Mouse (Mus musculus) lung, embryonic 14.5 days (tissue): Measurements from ENCODE around the gene Apod. TPM values are rescaled to one million over a fixed set of nuclear protein-coding genes. Genes with fewer than 3 reads are reported as not detected.

Experiments
- ATAC-seq: fragments of 200-750 bp; cut with Nextera tagmentation; 2 replicates; pipeline ENCODE4 v1.8.0; 2017; ENCODE audit warnings: mild to moderate bottlenecking, moderate TSS enrichment, moderate library complexity; ENCODE audit not compliant: insufficient read depth
- DNase-seq: peaks from one replicate; pipeline ENCODE4 v3.0.0-alpha.2; 2015
- H3K27ac ChIP-seq: fragments of 300-500 bp; sonication (generic); 2 replicates; pipeline ENCODE4 v1.5.1; 2014; ENCODE audit warnings: low read depth, mild to moderate bottlenecking, moderate library complexity
- H3K27me3 ChIP-seq: fragments of 300-500 bp; sonication (generic); 2 replicates; pipeline ENCODE4 v1.6.1; 2014; ENCODE audit warnings: low read length, control low read depth; ENCODE audit not compliant: insufficient read depth
- H3K36me3 ChIP-seq: fragments of 300-500 bp; sonication (generic); 2 replicates; pipeline ENCODE4 v1.6.1; 2014; ENCODE audit warnings: control low read depth; ENCODE audit not compliant: insufficient read depth
- H3K4me1 ChIP-seq: fragments of 300-500 bp; sonication (generic); 2 replicates; pipeline ENCODE4 v1.6.1; 2014; ENCODE audit warnings: antibody characterized with exemption, control low read depth; ENCODE audit not compliant: insufficient read depth
- H3K4me2 ChIP-seq: fragments of 300-500 bp; sonication (generic); 2 replicates; pipeline ENCODE4 v1.6.1; 2014; ENCODE audit warnings: mild to moderate bottlenecking
- H3K4me3 ChIP-seq: fragments of 300-500 bp; sonication (generic); 2 replicates; pipeline ENCODE4 v1.5.1; 2014; ENCODE audit warnings: low read depth, low read length
- H3K9ac ChIP-seq: fragments of 300-500 bp; sonication (generic); 2 replicates; pipeline ENCODE4 v1.6.1; 2014
- H3K9me3 ChIP-seq: fragments of 300-500 bp; sonication (generic); 2 replicates; pipeline ENCODE4 v1.6.1; 2016; ENCODE audit warnings: low read depth, low read length, control low read depth
- CTCF ChIP-seq: IDR thresholded peaks from 2 replicates; pipeline ENCODE4 v1.5.1; 2016; ENCODE audit warnings: antibody characterized with exemption, low read depth
- WGBS: fragments of 180-500 bp; shearing (Covaris S2); extraction: QIAGEN DNeasy Blood & Tissue Kit; methylation state at CpG from one replicate; pipeline ENCODE4 v1.1.7; 2014; 5-methylcytosine and 5-hydroxymethylcytosine counted together
- polyA plus RNA-seq: library from polyadenylated mRNA; unstranded; fragments of >200 nt; fragmentation: Nextera tagmentation; extraction: Ambion mirVana; gene quantifications from 2 replicates; pipeline ENCODE4 v1.2.1, GENCODE M21; 2014

The Apod gene
- polyA plus RNA-seq, 1 experiment from 2014 or later, result not detected

GRCm38 (mm10) chr16:31286801-31287488 is 27.7 kb downstream of the Apod start:
- WGBS, result 88% methylated on average over 11 of the region's 11 CpGs
- no peaks in the 10 kb centered on the region for H3K27me3 ChIP-seq
- no peak overlapping the region for H3K9ac ChIP-seq
- H3K4me1 ChIP-seq, result peaks cover 12% of the 10 kb centered on the region
- H3K4me2 ChIP-seq, result no peak overlapping the region
- no peak for TF ChIP-seq CTCF
- no peak overlapping the region for H3K27ac ChIP-seq
- DNase-seq, result no peak
- no peak for ATAC-seq
- H3K4me3 ChIP-seq, result no peak overlapping the region
- H3K9me3 ChIP-seq, result no peaks in the 10 kb centered on the region
- H3K36me3 ChIP-seq, result no peaks in the 10 kb centered on the region

DNA sequence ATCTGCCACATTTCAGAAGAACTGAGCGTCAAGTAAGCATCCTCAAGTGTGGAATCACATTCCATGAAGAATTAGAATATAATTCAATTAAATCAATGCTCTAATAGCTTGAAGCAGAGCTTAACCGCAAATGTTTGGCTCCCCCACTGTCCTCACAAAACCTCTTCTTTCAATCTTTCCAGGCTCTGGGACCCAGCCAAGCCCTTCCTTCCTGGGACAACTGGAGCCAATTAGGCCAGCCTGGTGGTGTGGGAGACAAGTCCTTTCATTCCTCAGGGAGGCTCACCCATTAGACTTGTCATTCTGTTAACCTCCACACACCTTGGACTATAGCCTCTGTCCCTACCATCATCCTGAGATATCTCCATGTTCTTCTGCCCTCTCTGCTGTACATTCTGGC is 32.6 kb downstream of the Apod start:
- no peaks in the 10 kb centered on the region for H3K4me1 ChIP-seq
- 86% methylated on average over 2 of the region's 2 CpGs for WGBS
- H3K9me3 ChIP-seq, result no peaks in the 10 kb centered on the region
- H3K9ac ChIP-seq, result no peak overlapping the region
- DNase-seq (no peak), ATAC-seq (no peak)
- no peak overlapping the region for H3K4me2 ChIP-seq
- H3K36me3 ChIP-seq, result no peaks in the 10 kb centered on the region
- H3K4me3 ChIP-seq, result no peak overlapping the region
- no peaks in the 10 kb centered on the region for H3K27me3 ChIP-seq
- no peak overlapping the region for H3K27ac ChIP-seq
- no peak for TF ChIP-seq CTCF

GRCm38 (mm10) chr16:31280176-31280575 is 34.4 kb downstream of the Apod start:
- ATAC-seq, result no peak
- no peak overlapping the region for H3K4me2 ChIP-seq
- H3K27ac ChIP-seq, result no peak overlapping the region
- TF ChIP-seq CTCF, result no peak
- H3K4me1 ChIP-seq, result no peaks in the 10 kb centered on the region
- no peak overlapping the region for H3K9ac ChIP-seq
- 91% methylated on average over 4 of the region's 4 CpGs for WGBS
- DNase-seq, result no peak
- no peak overlapping the region for H3K4me3 ChIP-seq
- H3K36me3 ChIP-seq, result no peaks in the 10 kb centered on the region
- no peaks in the 10 kb centered on the region for H3K27me3 ChIP-seq
- no peaks in the 10 kb centered on the region for H3K9me3 ChIP-seq

DNA sequence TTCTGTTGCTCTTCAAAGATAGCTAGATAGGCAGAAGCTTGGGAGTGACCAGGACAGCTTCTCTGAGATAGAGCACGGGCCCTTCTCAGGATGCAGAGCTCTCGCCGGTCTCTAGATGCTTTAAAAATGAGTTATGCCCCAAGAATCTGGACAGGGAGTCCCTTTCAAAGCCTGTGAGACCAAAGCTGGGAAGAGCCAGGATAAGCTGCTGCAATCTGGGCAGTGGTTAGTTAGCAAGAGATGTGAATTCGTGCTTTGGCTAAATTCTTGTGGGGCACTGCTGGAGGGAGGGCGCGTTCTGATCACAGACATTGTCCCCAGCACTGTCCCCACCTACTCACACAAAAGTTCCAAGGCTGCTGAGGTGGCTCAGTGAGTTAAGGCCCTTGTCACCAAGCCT is 36.0 kb downstream of the Apod start:
- DNase-seq (no peak), ATAC-seq (no peak)
- no peak for TF ChIP-seq CTCF
- Histone ChIP-seq H3K4me2 (no peak overlapping the region), H3K9ac (no peak overlapping the region), H3K27ac (no peak overlapping the region), H3K27me3 (no peaks in the 10 kb centered on the region), H3K4me1 (peaks cover under 1% of the 10 kb centered on the region; the same call in 1 of the 2 replicates), H3K4me3 (no peak overlapping the region), H3K9me3 (no peaks in the 10 kb centered on the region), H3K36me3 (no peaks in the 10 kb centered on the region)
- WGBS, result 54% methylated on average over 6 of the region's 6 CpGs

DNA sequence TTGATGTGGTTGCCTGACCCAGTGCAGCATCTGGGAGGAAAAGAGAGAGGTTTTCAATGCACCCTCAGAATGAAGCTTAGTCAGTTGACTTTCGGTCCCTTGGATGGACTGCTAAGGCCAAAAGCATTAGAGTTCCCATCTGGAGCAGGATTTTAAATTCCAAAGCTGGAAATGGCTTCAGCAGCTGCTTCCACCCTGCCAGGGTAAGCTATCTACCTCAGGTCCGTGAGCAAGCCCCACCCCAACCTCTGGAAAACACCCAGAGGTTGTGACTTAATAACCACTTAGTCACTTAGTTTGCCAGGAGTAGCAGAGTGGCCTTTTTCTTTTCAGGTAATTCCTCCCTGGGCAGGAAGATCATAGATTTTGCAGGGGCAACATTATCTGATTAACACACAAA is 36.5 kb downstream of the Apod start:
- WGBS, result 57% methylated on average over 2 of the region's 2 CpGs
- Histone ChIP-seq H3K4me3 (no peak overlapping the region), H3K4me2 (no peak overlapping the region), H3K9ac (no peak overlapping the region), H3K9me3 (no peaks in the 10 kb centered on the region), H3K36me3 (no peaks in the 10 kb centered on the region), H3K27me3 (no peaks in the 10 kb centered on the region), H3K27ac (no peak overlapping the region), H3K4me1 (peaks cover 6% of the 10 kb centered on the region)
- no peak for TF ChIP-seq CTCF
- ATAC-seq (no peak), DNase-seq (no peak)

- TF ChIP-seq CTCF, result no peak
- peaks cover 15% of the 10 kb centered on the region for H3K4me1 ChIP-seq
- no peak overlapping the region for H3K4me2 ChIP-seq
- no peaks in the 10 kb centered on the region for H3K9me3 ChIP-seq
- 67% methylated on average over 7 of the region's 7 CpGs for WGBS
- no peak overlapping the region for H3K4me3 ChIP-seq
- ATAC-seq, result no peak
- no peaks in the 10 kb centered on the region for H3K27me3 ChIP-seq
- H3K9ac ChIP-seq, result no peak overlapping the region
- peak overlapping the region; percentile 73 for H3K27ac ChIP-seq
- no peak for DNase-seq
- no peaks in the 10 kb centered on the region for H3K36me3 ChIP-seq
These were observed 37.6 kb downstream of the Apod start for GRCm38 (mm10) chr16:31276962-31277361.

- DNase-seq, result peak; percentile 79
These were observed 38.1 kb downstream of the Apod start for GRCm38 (mm10) chr16:31276539-31276938.

More at GRCm38 (mm10) chr16:31276539-31276938, 38.1 kb downstream of the Apod start:
- no peak overlapping the region for H3K9ac ChIP-seq
- H3K9me3 ChIP-seq, result no peaks in the 10 kb centered on the region
- peaks cover 3% of the 10 kb centered on the region; the same call in 1 of the 2 replicates for H3K36me3 ChIP-seq
- H3K4me1 ChIP-seq, result peaks cover 15% of the 10 kb centered on the region
- peak overlapping the region; percentile 73 for H3K27ac ChIP-seq
- no peak for ATAC-seq
- no peak overlapping the region for H3K4me3 ChIP-seq
- no peak for TF ChIP-seq CTCF
- 37% methylated on average over 7 of the region's 7 CpGs for WGBS
- H3K4me2 ChIP-seq, result no peak overlapping the region
- H3K27me3 ChIP-seq, result no peaks in the 10 kb centered on the region
